Mouse (Mus musculus) forebrain, embryonic 10.5 days (tissue): Measurements from ENCODE around the gene Stambpl1. TPM values are rescaled to one million over a fixed set of nuclear protein-coding genes. Genes with fewer than 3 reads are reported as not detected.

Experiments
- DNase-seq: peaks from one replicate; pipeline ENCODE4 v3.0.0-alpha.2; 2017; ENCODE audit warnings: low spot score; ENCODE audit errors: extremely low spot score
- H3K27ac ChIP-seq: fragments of 300-500 bp; sonication (generic); 2 replicates; pipeline ENCODE4 v1.5.1; 2016; ENCODE audit warnings: mild to moderate bottlenecking
- H3K27me3 ChIP-seq: fragments of 300-500 bp; sonication (generic); 2 replicates; pipeline ENCODE4 v1.6.1; 2016; ENCODE audit warnings: mild to moderate bottlenecking; ENCODE audit not compliant: poor library complexity, severe bottlenecking
- H3K36me3 ChIP-seq: fragments of 300-500 bp; sonication (generic); replicated peaks from 2 replicates; pipeline ENCODE4 v1.6.1; 2016; ENCODE audit warnings: mild to moderate bottlenecking, moderate library complexity
- H3K4me1 ChIP-seq: fragments of 300-500 bp; sonication (generic); 2 replicates; pipeline ENCODE4 v1.6.1; 2016
- H3K4me3 ChIP-seq: fragments of 300-500 bp; sonication (generic); 2 replicates; pipeline ENCODE4 v1.5.1; 2016; ENCODE audit warnings: mild to moderate bottlenecking, moderate library complexity
- H3K9me3 ChIP-seq: fragments of 300-500 bp; sonication (generic); 2 replicates; pipeline ENCODE4 v1.6.1; 2016; ENCODE audit warnings: mild to moderate bottlenecking, moderate library complexity
- WGBS: fragments of 180-500 bp; shearing (Covaris S2); methylation state at CpG from one replicate; pipeline ENCODE4 v1.1.7; 2016; 5-methylcytosine and 5-hydroxymethylcytosine counted together
- polyA plus RNA-seq: library from polyadenylated mRNA; unstranded; fragments of >200 nt; fragmentation: Nextera tagmentation; extraction: Ambion mirVana; gene quantifications from 2 replicates; pipeline ENCODE4 v1.2.1, GENCODE M21; 2016

The Stambpl1 gene
- polyA plus RNA-seq, 1 experiment from 2014 or later = 3.7 TPM

GRCm38 (mm10) chr19:34252450-34252849 is 60.4 kb downstream of the Stambpl1 start:
- Histone ChIP-seq H3K36me3 (no peaks in the 10 kb centered on the region), H3K27me3 (no peaks in the 10 kb centered on the region), H3K4me1 (0 out of 2 replicates have a peak, but pooled peaks cover 4% of the 10 kb centered on the region), H3K4me3 (no peak overlapping the region), H3K27ac (no peak overlapping the region), H3K9me3 (no peaks in the 10 kb centered on the region)
- WGBS = 84% methylated on average over 9 of the region's 9 CpGs
- no peak for DNase-seq

GRCm38 (mm10) chr19:34254101-34254879 is 62.3 kb downstream of the Stambpl1 start:
- no peaks in the 10 kb centered on the region for H3K27me3 ChIP-seq
- no peak for DNase-seq
- H3K4me1 ChIP-seq = 0 out of 2 replicates have a peak, but pooled peaks cover 4% of the 10 kb centered on the region
- no peak overlapping the region for H3K4me3 ChIP-seq
- 56% methylated on average over 14 of the region's 14 CpGs for WGBS
- no peaks in the 10 kb centered on the region for H3K9me3 ChIP-seq
- no peaks in the 10 kb centered on the region for H3K36me3 ChIP-seq
- no peak overlapping the region for H3K27ac ChIP-seq

DNA sequence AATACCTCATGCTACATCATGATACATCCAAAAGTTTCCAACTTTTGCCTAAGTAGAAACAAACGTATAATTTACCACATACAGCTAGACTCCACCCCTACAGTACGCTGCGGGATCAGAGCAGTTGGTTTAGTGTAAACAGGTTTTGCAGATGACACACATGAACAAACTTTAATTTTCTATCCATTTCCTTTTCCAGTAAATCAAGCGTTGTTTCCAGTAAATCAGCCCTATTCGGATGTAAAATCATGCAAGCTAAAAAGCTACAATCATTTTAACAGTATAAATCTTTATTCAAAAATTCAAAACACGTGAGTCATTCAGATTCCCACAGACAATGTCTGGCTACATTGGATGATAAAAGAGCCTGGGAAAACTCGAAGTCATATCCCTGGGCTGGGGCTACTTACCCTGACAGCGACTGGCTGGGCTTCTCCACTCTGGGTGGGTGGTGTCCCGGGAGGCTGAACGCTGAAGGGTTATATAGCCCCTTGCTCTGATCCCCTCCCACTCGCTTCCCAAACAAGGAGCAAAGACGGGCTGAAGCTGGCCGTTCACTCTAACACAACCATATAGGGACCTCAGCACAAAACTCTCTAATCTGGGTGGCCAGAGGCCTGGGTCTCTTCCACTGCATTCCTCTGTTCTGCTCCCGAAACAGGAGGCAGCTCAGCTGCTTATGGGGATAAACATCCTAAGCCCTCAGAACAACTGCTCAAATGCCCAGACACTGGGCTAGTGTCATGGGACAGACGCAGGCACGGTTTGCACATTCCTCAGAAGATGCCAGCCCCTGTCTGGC is 63.1 kb downstream of the Stambpl1 start, which contains the start of gene Acta2:
TSS of gene Acta2 (minus strand) at position 711 of the 802 bp plus-strand sequence.
- no peaks in the 10 kb centered on the region for H3K9me3 ChIP-seq
- H3K27me3 ChIP-seq = no peaks in the 10 kb centered on the region
- DNase-seq = no peak
- WGBS = 70% methylated on average over 16 of the region's 16 CpGs
- no peaks in the 10 kb centered on the region for H3K36me3 ChIP-seq
- 0 out of 2 replicates have a peak, but pooled peaks cover 4% of the 10 kb centered on the region for H3K4me1 ChIP-seq
- no peak within 1 kb of the TSS for H3K4me3 ChIP-seq
- H3K27ac ChIP-seq = no peak within 1 kb of the TSS

DNA sequence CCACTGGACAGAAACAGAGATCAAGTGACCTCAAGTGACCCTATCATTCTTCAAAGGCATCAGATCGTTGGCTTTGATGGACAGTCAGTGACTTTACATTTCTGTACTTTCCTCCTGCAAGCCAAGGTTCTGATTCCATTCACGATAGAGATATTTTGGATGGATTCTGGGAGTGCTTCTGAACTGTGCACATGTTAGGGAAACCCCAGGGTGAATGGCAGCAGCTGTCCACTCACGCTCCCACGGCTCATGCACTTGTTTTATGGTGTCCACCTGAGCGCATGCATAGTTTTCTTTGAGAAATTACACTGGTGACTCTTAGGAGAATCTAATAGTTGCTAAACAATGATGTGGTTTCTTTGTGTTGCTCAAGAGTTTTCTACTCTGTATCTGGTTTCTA is 64.1 kb downstream of the Stambpl1 start:
- DNase-seq = no peak
- Histone ChIP-seq H3K27ac (no peak overlapping the region), H3K9me3 (no peaks in the 10 kb centered on the region), H3K27me3 (no peaks in the 10 kb centered on the region), H3K36me3 (no peaks in the 10 kb centered on the region), H3K4me1 (0 out of 2 replicates have a peak, but pooled peaks cover 4% of the 10 kb centered on the region), H3K4me3 (no peak overlapping the region)
- 91% methylated on average over 5 of the region's 5 CpGs for WGBS

DNA sequence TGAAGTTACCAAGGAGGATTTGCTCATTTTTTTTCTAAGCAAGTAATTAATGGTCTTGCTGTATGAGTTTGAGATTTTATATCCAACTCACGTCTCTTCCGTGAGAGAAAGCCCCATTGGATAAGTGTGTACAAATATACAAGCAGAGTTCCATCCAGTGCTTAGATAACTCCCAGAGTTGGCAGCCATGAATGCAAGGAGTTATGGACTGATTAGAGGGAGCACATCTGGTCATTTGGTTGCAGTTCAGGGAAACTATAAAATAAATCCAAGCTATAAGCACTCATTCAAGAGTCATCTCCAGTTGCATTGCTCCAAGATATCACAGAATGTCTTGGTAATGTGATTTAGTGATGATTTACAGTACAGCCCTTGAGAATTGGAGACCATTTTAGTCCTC is 64.9 kb downstream of the Stambpl1 start:
- Histone ChIP-seq H3K27ac (no peak overlapping the region), H3K27me3 (no peaks in the 10 kb centered on the region), H3K9me3 (no peaks in the 10 kb centered on the region), H3K4me1 (0 out of 2 replicates have a peak, but pooled peaks cover 4% of the 10 kb centered on the region), H3K4me3 (no peak overlapping the region), H3K36me3 (no peaks in the 10 kb centered on the region)
- no peak for DNase-seq
- 93% methylated on average over 2 of the region's 2 CpGs for WGBS

DNA sequence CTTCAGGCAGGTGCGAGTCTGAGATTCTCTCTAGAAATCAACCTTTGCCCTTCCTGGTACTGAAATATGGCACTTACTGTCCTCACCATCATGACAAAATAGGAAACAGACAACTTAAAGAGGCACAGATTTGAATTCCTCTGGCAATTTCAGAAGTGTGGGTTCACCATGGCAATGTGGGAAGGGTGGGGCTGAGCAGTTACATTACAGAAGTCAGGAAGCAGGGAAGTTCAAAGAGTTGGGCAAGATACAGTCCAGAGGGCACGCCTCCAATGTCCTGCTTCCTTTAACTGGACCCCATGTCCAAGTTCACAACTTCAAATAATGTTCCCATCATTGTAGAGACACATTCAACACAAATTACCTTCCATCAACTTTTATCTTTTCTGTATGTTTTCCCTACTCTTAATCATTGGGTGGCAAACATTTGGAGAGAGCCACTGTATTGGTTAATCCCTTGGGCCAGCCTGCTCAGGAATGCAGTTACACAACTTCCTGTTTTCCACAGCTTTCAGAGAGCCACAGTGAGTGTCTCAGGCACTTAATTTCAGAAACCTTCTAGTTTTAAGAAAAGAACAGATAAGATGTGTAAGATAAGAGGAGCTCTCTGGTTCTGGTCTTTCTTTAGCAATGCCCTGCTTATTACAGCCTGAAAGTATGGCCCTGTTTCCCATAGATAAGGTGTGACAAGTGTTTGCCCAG is 70.4 kb downstream of the Stambpl1 start:
- no peaks in the 10 kb centered on the region for H3K4me1 ChIP-seq
- H3K27me3 ChIP-seq = no peaks in the 10 kb centered on the region
- no peaks in the 10 kb centered on the region for H3K36me3 ChIP-seq
- WGBS = 88% methylated on average over 2 of the region's 2 CpGs
- DNase-seq = no peak
- H3K9me3 ChIP-seq = no peaks in the 10 kb centered on the region
- no peak overlapping the region for H3K27ac ChIP-seq
- no peak overlapping the region for H3K4me3 ChIP-seq

GRCm38 (mm10) chr19:34265604-34266193 is 73.7 kb downstream of the Stambpl1 start:
- H3K27ac ChIP-seq = no peak overlapping the region
- H3K36me3 ChIP-seq = no peaks in the 10 kb centered on the region
- DNase-seq = no peak
- H3K27me3 ChIP-seq = no peaks in the 10 kb centered on the region
- no peak overlapping the region for H3K4me3 ChIP-seq
- no peaks in the 10 kb centered on the region for H3K9me3 ChIP-seq
- 79% methylated on average over 5 of the region's 5 CpGs for WGBS
- H3K4me1 ChIP-seq = no peaks in the 10 kb centered on the region

- H3K4me1 ChIP-seq = no peaks in the 10 kb centered on the region
- no peaks in the 10 kb centered on the region for H3K27me3 ChIP-seq
- no peak for DNase-seq
- no peaks in the 10 kb centered on the region for H3K36me3 ChIP-seq
- no peaks in the 10 kb centered on the region for H3K9me3 ChIP-seq
- no peak overlapping the region for H3K27ac ChIP-seq
- no peak overlapping the region for H3K4me3 ChIP-seq
- 50% methylated on average over 1 of the region's 1 CpGs for WGBS
These were observed 77.0 kb downstream of the Stambpl1 start for GRCm38 (mm10) chr19:34268991-34269390.

DNA sequence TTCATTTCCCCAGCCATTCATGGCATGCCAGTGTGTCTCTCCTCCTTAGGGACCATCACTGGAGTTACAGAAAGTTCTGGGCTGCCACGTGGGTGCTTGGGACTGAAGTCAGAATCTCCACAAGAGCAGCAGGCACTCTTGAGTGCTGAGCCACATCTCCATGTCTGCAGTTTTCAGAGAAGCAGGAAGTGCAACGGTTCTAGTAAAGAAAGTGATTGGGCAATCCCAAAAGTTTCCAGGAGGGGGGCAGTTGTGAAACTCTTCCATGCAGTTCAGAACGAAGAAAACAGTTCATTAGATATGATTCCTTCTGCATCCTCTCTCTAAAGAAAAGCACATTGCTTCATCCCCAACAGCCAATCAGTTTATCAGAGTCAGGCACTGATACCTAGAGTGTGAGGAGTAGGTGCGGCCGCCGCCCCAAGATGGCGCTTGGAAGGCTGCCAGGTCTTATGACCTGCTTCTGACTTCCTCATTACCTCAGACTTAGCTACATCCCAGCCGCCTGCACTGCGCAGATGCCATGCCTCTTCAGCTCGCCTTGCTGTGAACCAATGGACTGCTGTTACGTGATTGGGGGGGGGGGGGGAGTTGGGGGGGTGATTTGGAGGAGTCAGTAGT is 78.2 kb downstream of the Stambpl1 start:
- no peaks in the 10 kb centered on the region for H3K27me3 ChIP-seq
- H3K27ac ChIP-seq = no peak overlapping the region
- DNase-seq = no peak
- H3K9me3 ChIP-seq = no peaks in the 10 kb centered on the region
- H3K4me3 ChIP-seq = no peak overlapping the region
- no peaks in the 10 kb centered on the region for H3K36me3 ChIP-seq
- no peaks in the 10 kb centered on the region for H3K4me1 ChIP-seq
- 91% methylated on average over 11 of the region's 11 CpGs for WGBS

- DNase-seq = no peak
- Histone ChIP-seq H3K4me1 (no peaks in the 10 kb centered on the region), H3K36me3 (no peaks in the 10 kb centered on the region), H3K4me3 (no peak overlapping the region), H3K27ac (no peak overlapping the region), H3K27me3 (no peaks in the 10 kb centered on the region), H3K9me3 (no peaks in the 10 kb centered on the region)
- 95% methylated on average over 13 of the region's 13 CpGs for WGBS
These were observed 78.9 kb downstream of the Stambpl1 start for GRCm38 (mm10) chr19:34270824-34271464.

DNA sequence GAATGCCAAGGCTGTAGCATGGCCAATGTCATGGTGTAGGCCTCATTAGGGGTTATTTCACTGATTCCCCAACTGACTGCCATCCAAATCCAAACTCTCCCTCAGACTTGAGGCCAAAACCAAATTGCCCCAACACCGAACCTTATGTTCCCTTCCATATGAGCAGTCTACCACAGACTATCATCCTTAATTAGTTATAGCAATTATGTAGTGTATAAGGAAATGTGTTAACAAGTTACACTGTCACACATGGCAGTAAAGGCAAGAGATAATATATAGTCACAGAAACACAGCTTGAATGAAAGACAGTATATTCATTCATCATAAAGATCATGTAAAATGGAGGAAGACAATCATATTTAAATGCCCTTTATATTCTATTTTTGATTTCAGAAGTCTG is 81.0 kb downstream of the Stambpl1 start:
- 97% methylated on average over 1 of the region's 1 CpGs for WGBS

DNA sequence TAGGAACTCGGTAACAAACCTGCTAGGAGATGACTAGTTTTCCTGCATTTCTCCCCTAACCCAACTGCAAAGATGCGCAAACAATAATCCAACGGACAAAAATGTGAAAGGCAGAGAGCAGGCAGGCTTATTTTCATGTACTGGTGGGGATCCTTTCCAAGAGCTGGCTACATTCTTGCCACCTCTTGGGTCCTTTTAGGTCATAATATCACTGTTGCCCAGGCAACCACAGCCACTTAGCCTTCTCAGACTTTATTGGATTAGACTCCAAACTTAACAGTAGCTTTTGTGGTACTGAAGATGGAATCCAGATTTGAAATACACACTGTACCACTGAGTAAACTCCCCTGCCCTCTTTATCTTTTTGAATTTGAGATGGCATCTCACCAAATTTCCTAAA is 86.0 kb downstream of the Stambpl1 start:
- DNase-seq = no peak
- no peak overlapping the region for H3K4me3 ChIP-seq
- no peaks in the 10 kb centered on the region for H3K27me3 ChIP-seq
- no peak overlapping the region for H3K27ac ChIP-seq
- WGBS = 93% methylated on average over 3 of the region's 3 CpGs
- H3K9me3 ChIP-seq = no peaks in the 10 kb centered on the region
- H3K36me3 ChIP-seq = no peaks in the 10 kb centered on the region
- no peaks in the 10 kb centered on the region for H3K4me1 ChIP-seq

More for the DNA sequence above, 81.0 kb downstream of the Stambpl1 start:
- no peak for DNase-seq
- Histone ChIP-seq H3K27me3 (no peaks in the 10 kb centered on the region), H3K36me3 (no peaks in the 10 kb centered on the region), H3K4me1 (no peaks in the 10 kb centered on the region), H3K4me3 (no peak overlapping the region), H3K9me3 (no peaks in the 10 kb centered on the region), H3K27ac (no peak overlapping the region)
